ENCODE assay signal across 8 mouse cellular contexts in the genomic region with DNA sequence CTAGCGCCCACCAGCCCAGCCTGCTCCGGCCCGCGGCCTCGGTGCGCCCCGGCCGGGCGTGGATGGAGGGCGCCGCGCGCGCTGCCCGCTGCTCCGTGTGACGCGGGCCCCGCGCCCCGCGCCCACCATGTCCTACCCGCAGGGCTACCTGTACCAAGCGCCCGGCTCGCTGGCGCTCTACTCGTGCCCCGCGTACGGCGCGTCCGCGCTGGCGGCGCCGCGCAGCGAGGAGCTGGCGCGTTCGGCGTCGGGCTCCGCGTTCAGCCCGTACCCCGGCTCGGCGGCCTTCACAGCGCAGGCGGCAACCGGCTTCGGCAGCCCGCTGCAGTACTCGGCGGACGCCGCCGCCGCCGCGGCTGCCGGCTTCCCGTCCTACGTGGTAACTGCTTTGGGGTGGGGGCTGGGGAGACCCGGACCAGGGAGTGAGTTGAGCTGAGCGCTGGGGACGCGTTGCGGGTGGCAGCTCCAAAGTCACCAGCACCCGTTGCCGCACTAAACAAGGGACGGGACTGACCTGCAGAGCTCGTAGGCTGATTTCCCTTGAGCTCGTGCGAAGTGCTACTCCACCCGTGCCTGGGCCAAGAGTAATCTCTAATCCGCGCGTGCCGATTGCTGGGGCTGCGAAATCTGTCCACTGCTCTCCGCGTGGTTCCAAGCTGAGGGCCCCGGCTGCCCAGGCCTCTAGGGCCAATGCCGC. TPM values are rescaled to one million over a fixed set of nuclear protein-coding genes. Genes with fewer than 3 reads are reported as not detected.
DNase-seq lines count a peak whose midpoint lies in the region; ATAC-seq and TF ChIP-seq lines count a peak whose summit lies in the region.

No protein-coding gene starts in this region.

- H3K4me3 ChIP-seq in forebrain, embryonic 13.5 days = peak overlapping the region; percentile 50
- peak overlapping the region; percentile 51 for H3K4me3 ChIP-seq in kidney, postnatal 0 days (replicated peaks; ENCODE audit: low read depth, low read length)
- peak overlapping the region; percentile 59 for H3K4me3 ChIP-seq in neural tube, embryonic 13.5 days

- H3K27me3 ChIP-seq in forebrain, embryonic 13.5 days = peaks cover 98% of the 10 kb centered on the region
- H3K27me3 ChIP-seq in kidney, postnatal 0 days (ENCODE audit: insufficient read depth, low read length) = peaks cover 95% of the 10 kb centered on the region
- peaks cover 92% of the 10 kb centered on the region for H3K27me3 ChIP-seq in neural tube, embryonic 13.5 days

- peak; percentile 19 for DNase-seq in right cerebral cortex, postnatal 25 days
- no peak for DNase-seq in right cerebral cortex, postnatal 14 days
- DNase-seq in kidney, postnatal 0 days (ENCODE audit: low spot score) = no peak
- no peak for DNase-seq in c-Kit-positive CD71-positive TER-119-positive erythroid progenitor cells, embryonic 14.5 days (ENCODE audit: low spot score)

- H3K4me1 ChIP-seq in forebrain, embryonic 13.5 days = peaks cover 31% of the 10 kb centered on the region
- H3K4me1 ChIP-seq in kidney, postnatal 0 days (replicated peaks; ENCODE audit: insufficient read depth, low read length) = peaks cover 8% of the 10 kb centered on the region; the same call in 1 of the 2 replicates
- peaks cover 63% of the 10 kb centered on the region for H3K4me1 ChIP-seq in neural tube, embryonic 13.5 days (replicated peaks)

- no peaks in the 10 kb centered on the region for H3K9me3 ChIP-seq in forebrain, embryonic 13.5 days (replicated peaks)
- H3K9me3 ChIP-seq in kidney, postnatal 0 days (replicated peaks; ENCODE audit: low read length) = no peaks in the 10 kb centered on the region
- no peaks in the 10 kb centered on the region for H3K9me3 ChIP-seq in neural tube, embryonic 13.5 days

- peak; percentile 56 for ATAC-seq in forebrain, embryonic 13.5 days
- peak; percentile 61 for ATAC-seq in kidney, postnatal 0 days (replicated peaks; ENCODE audit: low FRiP score, low read depth)
- ATAC-seq in neural tube, embryonic 13.5 days (ENCODE audit: low read depth) = peak; percentile 60
- no peak for ATAC-seq in frontal cortex, adult (ENCODE audit: low TSS enrichment)
- no peak for ATAC-seq in megakaryocyte-erythroid progenitor cell, adult 5-6 weeks (replicated peaks; ENCODE audit: low FRiP score, low TSS enrichment, poor library complexity, severe bottlenecking)

- no peaks in the 10 kb centered on the region for H3K36me3 ChIP-seq in forebrain, embryonic 13.5 days (ENCODE audit: poor library complexity, severe bottlenecking)
- H3K36me3 ChIP-seq in kidney, postnatal 0 days (ENCODE audit: insufficient read depth, low read length) = no peaks in the 10 kb centered on the region
- no peaks in the 10 kb centered on the region for H3K36me3 ChIP-seq in neural tube, embryonic 13.5 days

- H3K4me2 ChIP-seq in forebrain, embryonic 13.5 days = peak overlapping the region; percentile 87
- peak overlapping the region; percentile 69 for H3K4me2 ChIP-seq in kidney, postnatal 0 days (ENCODE audit: low read length)
- peak overlapping the region; percentile 74 for H3K4me2 ChIP-seq in neural tube, embryonic 13.5 days

- TF ChIP-seq CTCF in kidney, postnatal 0 days (IDR thresholded peaks at IDR 0.05; ENCODE audit: low read depth) = no peak

- peak overlapping the region; percentile 46 for H3K9ac ChIP-seq in forebrain, embryonic 13.5 days
- H3K9ac ChIP-seq in kidney, postnatal 0 days (ENCODE audit: low read depth, low read length) = peak overlapping the region; percentile 52; the same call in 1 of the 2 replicates
- H3K9ac ChIP-seq in neural tube, embryonic 13.5 days = peak overlapping the region; percentile 79

- WGBS in forebrain, embryonic 13.5 days = under 1% methylated on average over 86 of the region's 88 CpGs
- WGBS in kidney, postnatal 0 days = under 1% methylated on average over 74 of the region's 88 CpGs
- under 1% methylated on average over 87 of the region's 88 CpGs for whole genome bisulfite sequencing in neural tube, embryonic 13.5 days

- H3K27ac ChIP-seq in forebrain, embryonic 13.5 days = no peak overlapping the region
- no peak overlapping the region for H3K27ac ChIP-seq in kidney, postnatal 0 days
- peak overlapping the region; percentile 84 for H3K27ac ChIP-seq in neural tube, embryonic 13.5 days (replicated peaks)

RNA-seq across cellular contexts. Expression of gene Irx2, which starts 0.5 kb away (rescaled TPM):
- 1.2 and 2.9 TPM in 2 replicates for polyA plus RNA-seq in forebrain, embryonic 13.5 days (2015; fragmentation: Nextera tagmentation; extraction: Ambion mirVana)
- 10.7 and 12.2 TPM in 2 replicates for polyA plus RNA-seq in kidney, postnatal 0 days (2015; fragmentation: Nextera tagmentation; extraction: Ambion mirVana)
- 12.3 and 20.0 TPM in 2 replicates for polyA plus RNA-seq in neural tube, embryonic 13.5 days (2015; fragmentation: Nextera tagmentation; extraction: Ambion mirVana)
- total RNA-seq in megakaryocyte-erythroid progenitor cell, adult 5-6 weeks (2014; fragmentation: Nextera tagmentation) = not detected in 2 replicates
- not detected in 2 replicates for total RNA-seq in megakaryocyte-erythroid progenitor cell, adult 5-6 weeks (2017)

Comparison
In these comparisons a context has a peak if more than half of its experiments do, and no peak if none do; other contexts are left out.
1. ATAC-seq: peak in forebrain, embryonic 13.5 days (single experiment), kidney, postnatal 0 days (single experiment) and neural tube, embryonic 13.5 days (single experiment); none in frontal cortex, adult (single experiment) and megakaryocyte-erythroid progenitor cell, adult 5-6 weeks (single experiment).
2. Peak in every context shown above with its lines, with median percentiles within 50 percentile points of each other: H3K4me2 ChIP-seq, H3K4me3 ChIP-seq and H3K9ac ChIP-seq.